Mouse (Mus musculus): ENCODE results near the gene 5730522E02Rik. TPM values are rescaled to one million over a fixed set of nuclear protein-coding genes. Genes with fewer than 3 reads are reported as not detected.

The 5730522E02Rik gene
- total RNA-seq, 2 experiments from 2014 or later = 6.5 TPM; not detected in 1

DNA sequence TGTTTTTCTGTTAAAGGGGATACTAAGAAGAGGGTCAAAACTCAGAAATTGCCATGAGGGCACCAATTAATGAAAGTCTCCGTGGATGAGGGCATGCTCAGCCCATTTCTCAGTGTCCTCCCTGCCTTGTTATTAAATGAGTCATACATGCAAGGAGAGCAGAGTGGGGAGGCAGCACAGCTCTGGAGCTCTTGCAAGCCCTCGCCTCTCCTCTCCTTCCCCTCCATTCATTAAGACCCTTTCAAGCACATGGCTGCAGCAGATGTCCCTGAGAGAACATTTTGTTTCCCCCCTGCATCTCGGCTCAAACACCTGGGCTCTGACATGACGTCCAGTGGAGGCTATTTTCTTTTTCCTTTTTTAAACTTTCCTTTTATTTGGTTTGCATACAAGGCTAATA is 138.5 kb downstream of the 5730522E02Rik start:
- ATAC-seq (replicated peaks; ENCODE audit: low FRiP score, low TSS enrichment, poor library complexity, severe bottlenecking) = no peak

DNA sequence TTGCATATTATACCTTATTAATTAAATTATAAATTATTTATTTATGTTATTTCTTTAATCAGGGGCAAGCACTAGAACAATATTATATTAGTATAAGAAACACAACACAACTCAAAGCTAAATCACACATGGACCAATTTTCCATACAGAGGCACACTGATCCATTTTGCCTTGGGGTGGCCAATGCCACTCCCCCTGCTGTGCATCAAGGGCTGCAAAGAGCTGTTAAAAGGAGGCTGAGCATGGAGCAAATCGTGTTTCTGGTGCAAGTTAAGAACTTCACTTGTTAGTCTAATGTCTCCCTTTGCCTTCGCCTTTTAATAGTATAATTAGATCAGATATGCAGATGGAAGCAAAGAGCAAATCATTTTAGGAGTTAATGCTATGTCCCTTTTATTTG is 147.3 kb downstream of the 5730522E02Rik start:
- ATAC-seq (replicated peaks; ENCODE audit: low FRiP score, low TSS enrichment, poor library complexity, severe bottlenecking) = no peak

DNA sequence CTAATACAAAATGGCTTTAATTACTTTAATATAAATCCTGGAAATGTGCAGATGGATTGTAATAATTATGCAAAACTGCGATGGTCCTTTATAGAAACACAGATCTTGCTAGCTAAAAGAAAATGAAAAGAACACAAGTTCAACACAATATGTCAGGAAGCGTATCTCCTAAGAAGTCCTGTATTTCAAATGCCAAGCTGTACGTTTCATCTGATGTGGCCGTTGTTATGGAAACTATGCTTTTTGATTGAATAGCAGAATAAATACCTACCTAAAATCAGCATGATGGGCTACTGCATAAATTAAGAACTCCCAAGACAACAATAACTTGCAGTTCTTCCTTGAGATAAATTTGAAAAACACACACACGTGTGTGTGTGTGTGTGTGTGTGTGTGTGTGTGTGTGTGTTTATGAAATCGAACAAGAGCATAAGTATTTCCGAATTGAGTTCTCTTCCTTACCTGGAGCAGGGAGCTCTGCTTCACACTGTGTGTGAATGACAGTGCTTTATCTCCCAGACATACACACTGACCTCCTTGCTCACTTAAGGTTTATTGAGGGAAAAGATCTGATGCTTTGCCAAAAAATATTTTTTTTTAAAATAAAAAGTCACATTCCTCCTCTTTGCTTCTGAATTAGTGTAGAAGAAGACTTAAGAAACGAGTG is 149.0 kb downstream of the 5730522E02Rik start:
- no peak for ATAC-seq (replicated peaks; ENCODE audit: low FRiP score, low TSS enrichment, poor library complexity, severe bottlenecking)

DNA sequence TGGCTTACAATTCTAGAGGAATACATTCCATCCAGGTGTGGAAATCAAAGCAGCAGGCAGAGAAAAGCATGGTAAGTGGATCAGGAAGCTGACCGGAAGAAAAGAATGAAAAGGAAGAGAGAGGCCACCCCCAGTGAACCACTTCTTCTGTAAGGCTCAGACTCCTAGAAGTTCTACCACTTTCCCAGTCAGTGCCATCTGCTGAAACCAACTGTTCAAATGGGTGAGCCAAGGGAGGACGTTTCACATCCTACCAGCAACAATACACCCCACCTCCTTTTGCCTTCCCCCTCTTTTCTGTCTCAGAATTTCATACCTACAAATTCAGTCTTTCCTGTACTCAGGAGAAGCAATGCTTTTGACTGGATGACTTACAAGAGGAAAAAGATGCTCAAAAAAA is 197.0 kb downstream of the 5730522E02Rik start:
- ATAC-seq (replicated peaks; ENCODE audit: low FRiP score, low TSS enrichment, poor library complexity, severe bottlenecking) = no peak

DNA sequence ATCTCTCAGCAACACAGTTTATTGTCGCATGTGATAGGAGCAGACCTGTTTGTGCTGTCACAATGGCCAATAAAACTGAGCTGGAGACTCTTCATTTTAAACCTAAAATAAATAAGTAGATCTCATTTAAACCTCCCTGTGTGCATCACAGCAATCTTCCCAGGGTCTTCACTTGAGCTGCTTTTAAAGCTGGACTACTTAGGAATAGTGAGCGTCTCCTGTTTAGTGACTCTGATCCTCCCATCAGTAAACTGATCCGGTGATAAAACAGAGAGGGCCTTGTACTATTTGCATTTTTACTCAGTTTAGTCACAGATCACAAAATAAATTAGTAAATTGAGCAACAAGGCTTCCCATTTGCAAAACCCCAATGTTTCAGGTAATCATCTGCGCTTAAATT is 206.5 kb downstream of the 5730522E02Rik start:
- no peak for ATAC-seq (replicated peaks; ENCODE audit: low FRiP score, low TSS enrichment, poor library complexity, severe bottlenecking)

DNA sequence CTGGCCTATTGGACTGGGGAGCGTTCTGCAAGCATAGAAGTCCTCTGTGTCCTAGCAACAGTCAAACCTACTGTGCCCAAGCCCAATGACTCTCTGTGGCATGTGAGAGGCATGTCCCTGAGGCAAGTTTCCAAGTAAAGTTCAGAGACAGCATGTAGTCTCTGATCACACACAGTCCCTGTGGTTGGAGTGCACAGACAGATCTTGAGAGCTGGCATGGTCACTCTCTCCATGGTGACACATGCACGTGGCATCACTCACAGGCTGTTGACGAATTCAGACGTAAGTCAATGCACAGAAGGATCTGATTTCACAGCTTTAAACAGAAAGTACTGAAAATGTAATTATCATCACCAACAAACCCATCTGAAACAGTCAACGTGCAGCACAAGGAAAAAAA is 210.8 kb downstream of the 5730522E02Rik start:
- no peak for ATAC-seq (replicated peaks; ENCODE audit: low FRiP score, low TSS enrichment, poor library complexity, severe bottlenecking)

GRCm38 (mm10) chr11:25997469-25997868 is 213.1 kb downstream of the 5730522E02Rik start:
- no peak for ATAC-seq (replicated peaks; ENCODE audit: low FRiP score, low TSS enrichment, poor library complexity, severe bottlenecking)

GRCm38 (mm10) chr11:25994128-25994527 is 216.4 kb downstream of the 5730522E02Rik start:
- no peak for ATAC-seq (replicated peaks; ENCODE audit: low FRiP score, low TSS enrichment, poor library complexity, severe bottlenecking)

- no peak for ATAC-seq (replicated peaks; ENCODE audit: low FRiP score, low TSS enrichment, poor library complexity, severe bottlenecking)
Observed at GRCm38 (mm10) chr11:25992216-25992615, 218.3 kb downstream of the 5730522E02Rik start.

DNA sequence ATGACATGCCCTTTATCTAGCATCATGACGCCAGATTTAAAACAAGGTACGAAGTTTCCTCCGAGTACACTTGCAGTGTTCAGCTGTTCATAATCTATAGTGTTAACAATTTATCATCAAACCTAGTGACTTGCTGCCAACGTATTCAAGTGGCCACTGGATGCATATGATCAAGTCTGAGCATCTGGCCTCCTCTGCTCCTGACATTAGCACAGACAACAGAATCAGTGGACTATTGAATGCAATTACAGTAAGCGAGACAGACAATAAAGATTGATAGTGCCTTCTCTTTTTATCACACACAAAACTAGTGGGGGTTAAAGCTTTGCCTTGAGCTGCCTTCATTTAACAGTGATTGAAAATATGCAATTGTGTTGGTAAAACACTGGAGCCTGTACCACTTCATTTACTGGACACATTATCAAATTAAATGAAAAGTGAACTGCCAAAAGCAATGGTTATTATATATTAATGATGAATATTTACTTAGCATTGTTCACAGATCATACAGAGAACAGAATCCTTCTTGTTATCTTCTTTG is 231.8 kb downstream of the 5730522E02Rik start:
- no peak for ATAC-seq (replicated peaks; ENCODE audit: low FRiP score, low TSS enrichment, poor library complexity, severe bottlenecking)

DNA sequence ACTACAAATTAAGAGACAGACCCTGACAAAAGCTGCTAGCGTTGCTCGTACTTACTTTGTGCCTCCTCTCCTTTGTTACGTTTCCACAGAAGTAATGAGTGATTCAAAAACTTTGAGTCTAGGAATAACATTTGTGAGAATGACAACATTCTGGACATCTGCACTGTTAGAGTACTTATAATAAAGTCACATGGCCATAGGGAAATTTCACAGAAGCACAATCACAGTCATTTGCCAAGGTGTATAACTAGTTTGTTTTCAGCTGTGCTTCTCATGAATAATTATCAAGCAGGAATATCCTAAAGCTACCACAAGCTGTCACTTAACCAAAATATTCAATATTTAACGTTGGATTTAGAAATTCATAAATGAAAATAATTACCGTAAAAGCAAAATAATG is 269.1 kb downstream of the 5730522E02Rik start:
- no peak for ATAC-seq (replicated peaks; ENCODE audit: low FRiP score, low TSS enrichment, poor library complexity, severe bottlenecking)

DNA sequence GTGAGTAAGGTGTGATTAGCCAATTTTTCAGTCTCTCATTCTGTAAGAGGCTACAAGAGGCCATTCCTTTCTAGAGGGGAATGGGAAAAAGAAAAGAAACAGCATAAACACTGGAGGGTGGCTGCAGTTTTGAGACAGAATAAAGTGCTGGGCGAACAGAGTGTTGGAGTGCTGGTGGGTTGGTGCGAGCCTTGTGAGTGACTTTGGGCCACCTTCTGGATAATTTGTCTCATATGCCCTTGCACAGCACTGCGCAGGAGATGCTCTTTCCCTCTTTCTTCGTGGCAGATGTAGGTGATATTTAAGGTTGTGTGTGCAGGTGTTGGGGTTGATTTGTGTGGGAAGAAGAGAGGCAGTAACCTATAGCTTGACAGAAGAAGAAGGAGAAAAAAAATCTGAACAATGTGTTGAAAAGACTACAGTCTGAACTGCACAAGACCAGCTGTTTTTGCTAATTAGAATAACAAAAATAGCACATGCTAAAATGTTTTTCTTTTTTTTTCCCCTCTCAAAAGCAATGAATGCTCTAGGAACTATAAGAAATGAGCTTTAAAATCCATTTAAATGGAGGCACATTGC is 269.8 kb downstream of the 5730522E02Rik start:
- no peak for ATAC-seq (replicated peaks; ENCODE audit: low FRiP score, low TSS enrichment, poor library complexity, severe bottlenecking)

GRCm38 (mm10) chr11:25926267-25926666 is 284.3 kb downstream of the 5730522E02Rik start:
- no peak for ATAC-seq (replicated peaks; ENCODE audit: low FRiP score, low TSS enrichment, poor library complexity, severe bottlenecking)

GRCm38 (mm10) chr11:25902321-25902720 is 308.2 kb downstream of the 5730522E02Rik start:
- ATAC-seq (replicated peaks; ENCODE audit: low FRiP score, low TSS enrichment, poor library complexity, severe bottlenecking) = no peak

DNA sequence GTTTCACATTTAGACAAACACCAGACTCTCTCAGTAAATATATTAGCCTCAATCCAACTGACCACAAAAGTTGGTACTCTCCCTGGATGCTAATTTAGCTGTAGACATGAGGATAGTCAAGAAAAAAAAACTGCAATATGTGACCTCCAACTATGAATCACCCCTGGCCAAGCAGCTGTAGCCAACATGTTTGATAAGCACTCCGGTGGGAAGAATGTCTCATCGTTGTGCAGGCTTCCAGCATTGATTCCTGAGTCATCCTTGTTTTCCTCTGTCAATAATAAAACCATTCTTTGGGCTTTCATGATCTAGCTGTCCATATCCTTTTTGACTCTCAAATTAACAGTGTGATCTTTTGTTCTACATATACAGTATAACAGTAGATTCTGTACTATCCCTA is 308.9 kb downstream of the 5730522E02Rik start:
- no peak for ATAC-seq (replicated peaks; ENCODE audit: low FRiP score, low TSS enrichment, poor library complexity, severe bottlenecking)

GRCm38 (mm10) chr11:25893906-25894305 is 316.7 kb downstream of the 5730522E02Rik start:
- no peak for ATAC-seq (replicated peaks; ENCODE audit: low FRiP score, low TSS enrichment, poor library complexity, severe bottlenecking)

DNA sequence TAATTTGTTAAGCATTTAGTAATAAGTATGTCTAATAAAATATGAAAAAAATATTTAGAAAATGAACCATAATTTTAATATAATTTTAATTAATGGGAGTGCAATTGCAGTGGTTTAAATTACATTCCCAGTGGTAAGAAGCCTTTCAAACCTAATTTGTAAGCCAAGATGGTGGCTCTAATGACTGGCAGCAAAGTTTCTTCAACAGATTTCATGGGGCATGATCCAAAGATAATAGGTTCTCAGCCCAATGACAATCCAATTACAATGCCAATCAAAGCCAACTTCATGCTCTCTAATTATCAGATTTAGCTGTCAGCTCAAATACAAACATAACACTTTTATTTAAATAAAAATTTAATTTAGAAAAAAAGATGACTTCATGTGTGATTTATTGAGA is 337.6 kb downstream of the 5730522E02Rik start:
- no peak for ATAC-seq (replicated peaks; ENCODE audit: low FRiP score, low TSS enrichment, poor library complexity, severe bottlenecking)

GRCm38 (mm10) chr11:25872317-25872716 is 338.2 kb downstream of the 5730522E02Rik start:
- ATAC-seq (replicated peaks; ENCODE audit: low FRiP score, low TSS enrichment, poor library complexity, severe bottlenecking) = no peak

- ATAC-seq (replicated peaks; ENCODE audit: low FRiP score, low TSS enrichment, poor library complexity, severe bottlenecking) = no peak
Observed at GRCm38 (mm10) chr11:25866292-25866691, 344.3 kb downstream of the 5730522E02Rik start.

- peak; percentile 91 for ATAC-seq (replicated peaks; ENCODE audit: low FRiP score, low TSS enrichment, poor library complexity, severe bottlenecking)
Observed at GRCm38 (mm10) chr11:25862686-25863085, 347.9 kb downstream of the 5730522E02Rik start.
